Mouse (Mus musculus): ENCODE measurements at regions not wholly inside any gene's neighbourhood (a gene's known extent, or its start where the extent isn't known, plus 50 kb on each side); places are given as distances from the start of the nearest gene placed in this dataset.
A peak's percentile ranks its signal among the peaks of the same experiment; 100 is the strongest.
"Not testable (repeated sequence)": the region's sequence is repeated elsewhere in the genome, so short reads cannot be mapped to it uniquely, and the experiment has no call there.

- no peak for ATAC-seq (replicated peaks in 1 of 2; ENCODE audit: insufficient read depth in 1 of 2, low FRiP score in 2 of 2, low TSS enrichment in 1 of 2, low read depth in 1 of 2, poor library complexity in 2 of 2, severe bottlenecking in 2 of 2)
Observed at GRCm38 (mm10) chr9:115845091-115845490, 64.2 kb upstream of the Gadl1 start.

DNA sequence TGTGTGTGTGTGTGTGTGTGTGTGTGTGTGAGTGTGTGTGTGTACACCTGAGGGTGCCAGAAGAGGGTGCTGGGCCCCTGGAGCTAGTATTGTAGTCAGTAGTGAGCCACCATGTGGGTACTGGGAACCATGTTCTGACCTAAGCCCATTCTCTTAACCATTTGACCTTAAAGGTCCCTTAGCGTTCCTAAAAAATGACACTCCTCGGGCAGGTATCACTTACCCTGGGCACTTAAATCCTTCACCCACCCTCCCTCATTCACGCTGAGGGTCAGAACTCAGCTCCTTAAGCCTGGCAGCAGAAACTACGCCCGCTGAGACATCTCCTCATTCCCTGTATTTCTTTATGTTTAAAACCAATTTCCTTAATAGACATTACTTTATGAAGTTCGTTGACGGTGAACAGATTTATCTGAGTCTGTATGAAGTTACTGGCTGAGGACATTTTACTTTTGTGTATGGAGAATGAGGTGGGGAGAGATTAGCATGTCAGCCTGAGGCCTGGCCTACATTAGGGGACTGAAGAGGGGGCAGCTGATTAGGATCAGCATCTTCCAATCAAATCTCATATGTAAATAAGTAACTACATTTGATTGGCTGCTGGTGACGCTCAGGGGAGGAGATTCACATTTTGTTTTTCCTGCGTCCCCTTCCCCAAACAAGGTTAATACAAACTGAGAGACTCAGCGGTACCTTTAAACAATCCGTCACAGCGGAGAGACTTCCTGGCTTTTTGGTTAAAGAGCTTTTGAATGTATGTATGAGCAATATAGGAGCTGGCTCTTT, 61.8 kb upstream of the Gadl1 start:
- ATAC-seq (replicated peaks in 1 of 2; ENCODE audit: insufficient read depth in 1 of 2, low FRiP score in 2 of 2, low TSS enrichment in 1 of 2, low read depth in 1 of 2, poor library complexity in 2 of 2, severe bottlenecking in 2 of 2): no peak

DNA sequence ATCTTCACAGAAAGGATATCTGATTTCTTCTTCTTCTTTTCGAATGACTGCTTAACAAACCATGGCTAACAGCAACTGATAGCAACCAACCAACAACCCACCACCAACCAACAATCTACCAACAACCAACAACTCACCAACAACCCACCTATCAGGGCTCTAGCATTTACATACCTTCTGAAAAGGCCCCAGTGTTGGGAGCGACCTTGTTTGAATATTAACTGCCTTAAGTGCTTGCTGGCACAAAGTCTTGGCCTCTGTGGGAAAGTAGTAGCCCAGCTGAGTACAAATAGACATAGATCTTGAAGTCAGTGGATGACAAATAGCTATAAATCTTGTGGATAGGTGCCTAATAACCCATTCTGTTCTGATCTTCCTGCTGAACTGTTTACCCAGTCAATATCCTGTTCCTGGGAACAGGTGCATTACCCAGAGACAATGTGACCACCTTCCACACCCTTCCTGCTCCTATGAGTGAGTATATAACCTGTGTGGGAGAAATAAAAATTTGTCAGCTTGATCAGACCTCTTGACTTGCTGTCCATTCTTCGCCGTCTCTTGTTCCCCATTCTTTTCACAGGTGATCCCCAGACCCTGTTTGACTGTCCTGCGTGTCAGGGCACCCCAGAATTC, 55.9 kb upstream of the Gadl1 start:
- not testable (repeated sequence) for ATAC-seq (replicated peaks in 1 of 2; ENCODE audit: insufficient read depth in 1 of 2, low FRiP score in 2 of 2, low TSS enrichment in 1 of 2, low read depth in 1 of 2, poor library complexity in 2 of 2, severe bottlenecking in 2 of 2)

DNA sequence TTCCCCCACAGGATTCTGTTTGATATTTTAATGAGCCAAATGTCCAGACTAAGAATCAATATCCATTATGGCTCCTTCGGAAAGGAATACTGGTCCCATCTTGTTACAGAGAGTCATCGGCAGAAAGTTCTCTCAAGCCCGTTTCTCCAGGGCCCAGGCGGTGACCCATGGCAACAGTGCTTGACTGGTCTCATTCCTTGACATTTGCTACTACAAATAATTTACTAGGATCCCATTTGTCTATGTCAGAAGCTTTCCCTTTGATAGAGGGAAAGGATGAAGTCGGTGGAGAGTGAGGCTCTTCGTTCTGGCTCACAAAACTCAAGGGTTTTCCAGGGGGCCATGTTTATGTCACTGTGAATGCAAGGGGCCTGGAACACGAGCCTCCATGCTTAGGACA, 52.0 kb upstream of the Gadl1 start:
- ATAC-seq (replicated peaks in 1 of 2; ENCODE audit: insufficient read depth in 1 of 2, low FRiP score in 2 of 2, low TSS enrichment in 1 of 2, low read depth in 1 of 2, poor library complexity in 2 of 2, severe bottlenecking in 2 of 2): no peak

DNA sequence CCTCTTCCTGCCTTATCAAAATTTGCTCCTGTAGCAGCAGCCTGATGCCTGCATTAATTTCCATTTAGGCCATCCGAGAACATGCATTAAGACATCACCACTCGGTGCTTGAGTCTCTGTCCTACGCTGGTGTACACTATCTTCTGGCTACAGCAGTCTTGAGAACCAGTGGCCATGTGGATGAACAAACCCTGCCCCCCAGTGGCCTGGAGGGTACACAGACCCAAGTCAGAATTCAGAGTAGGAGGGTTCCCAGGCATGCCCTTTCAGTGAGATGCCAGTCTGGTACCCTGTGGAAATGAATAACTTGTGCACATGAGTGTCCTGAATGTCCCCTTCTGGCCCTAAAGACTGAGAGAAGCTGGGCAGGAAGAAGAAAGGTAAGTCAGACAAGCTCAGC, 50.4 kb upstream of the Gadl1 start:
- peak; percentile 39 to 51; a peak in 1 of 4 replicates for ATAC-seq (replicated peaks in 1 of 2; ENCODE audit: insufficient read depth in 1 of 2, low FRiP score in 2 of 2, low TSS enrichment in 1 of 2, low read depth in 1 of 2, poor library complexity in 2 of 2, severe bottlenecking in 2 of 2)
